Mouse (Mus musculus): Measurements from ENCODE around the gene 4930470P17Rik. TPM values are rescaled to one million over a fixed set of nuclear protein-coding genes. Genes with fewer than 3 reads are reported as not detected.

The 4930470P17Rik gene
- polyA plus RNA-seq, 1 experiment from 2014 or later: not detected

GRCm38 (mm10) chr2:170563956-170564855, 37.6 kb downstream of the 4930470P17Rik start:
- WGBS: 74% methylated on average over 15 of the region's 15 CpGs

GRCm38 (mm10) chr2:170552088-170552487, 49.7 kb downstream of the 4930470P17Rik start:
- H3K27ac ChIP-seq (ENCODE audit: low read depth, low read length): no peak overlapping the region
- no peaks in the 10 kb centered on the region for H3K4me1 ChIP-seq (replicated peaks; ENCODE audit: control insufficient read depth, insufficient read depth, low read length)
- no peak overlapping the region for H3K4me3 ChIP-seq (ENCODE audit: low read depth, low read length)
- no peak for ATAC-seq
- no peaks in the 10 kb centered on the region for H3K36me3 ChIP-seq (ENCODE audit: control insufficient read depth, insufficient read depth)
- WGBS: 75% methylated on average over 7 of the region's 7 CpGs
- no peak for TF ChIP-seq CTCF (IDR thresholded peaks at IDR 0.05; ENCODE audit: low read depth)
- no peak overlapping the region for H3K4me2 ChIP-seq (replicated peaks; ENCODE audit: low read depth)
- H3K27me3 ChIP-seq (replicated peaks; ENCODE audit: control insufficient read depth, insufficient read depth, low read length): no peaks in the 10 kb centered on the region
- H3K9me3 ChIP-seq (ENCODE audit: control insufficient read depth): no peaks in the 10 kb centered on the region
- no peak overlapping the region for H3K9ac ChIP-seq (ENCODE audit: low read depth, low read length)

More at GRCm38 (mm10) chr2:170563956-170564855, 37.6 kb downstream of the 4930470P17Rik start:
- Histone ChIP-seq H3K4me3 (ENCODE audit: low read depth, low read length) (no peak overlapping the region), H3K4me1 (replicated peaks; ENCODE audit: control insufficient read depth, insufficient read depth, low read length) (no peaks in the 10 kb centered on the region), H3K9me3 (ENCODE audit: control insufficient read depth) (no peaks in the 10 kb centered on the region), H3K27me3 (replicated peaks; ENCODE audit: control insufficient read depth, insufficient read depth, low read length) (no peaks in the 10 kb centered on the region), H3K36me3 (ENCODE audit: control insufficient read depth, insufficient read depth) (no peaks in the 10 kb centered on the region), H3K4me2 (replicated peaks; ENCODE audit: low read depth) (no peak overlapping the region), H3K27ac (ENCODE audit: low read depth, low read length) (no peak overlapping the region), H3K9ac (ENCODE audit: low read depth, low read length) (no peak overlapping the region)
- TF ChIP-seq CTCF (IDR thresholded peaks at IDR 0.05; ENCODE audit: low read depth): no peak
- no peak for ATAC-seq

- H3K36me3 ChIP-seq (ENCODE audit: control insufficient read depth, insufficient read depth): no peaks in the 10 kb centered on the region
- no peak for TF ChIP-seq CTCF (IDR thresholded peaks at IDR 0.05; ENCODE audit: low read depth)
- no peaks in the 10 kb centered on the region for H3K4me1 ChIP-seq (replicated peaks; ENCODE audit: control insufficient read depth, insufficient read depth, low read length)
- no peak overlapping the region for H3K27ac ChIP-seq (ENCODE audit: low read depth, low read length)
- no peak overlapping the region for H3K4me2 ChIP-seq (replicated peaks; ENCODE audit: low read depth)
- H3K27me3 ChIP-seq (replicated peaks; ENCODE audit: control insufficient read depth, insufficient read depth, low read length): no peaks in the 10 kb centered on the region
- 49% methylated on average over 5 of the region's 5 CpGs for WGBS
- H3K9ac ChIP-seq (ENCODE audit: low read depth, low read length): no peak overlapping the region
- H3K4me3 ChIP-seq (ENCODE audit: low read depth, low read length): no peak overlapping the region
- ATAC-seq: no peak
- no peaks in the 10 kb centered on the region for H3K9me3 ChIP-seq (ENCODE audit: control insufficient read depth)
Observed at GRCm38 (mm10) chr2:170550240-170550639, 51.6 kb downstream of the 4930470P17Rik start.

GRCm38 (mm10) chr2:170549146-170549545, 52.7 kb downstream of the 4930470P17Rik start:
- WGBS: 80% methylated on average over 2 of the region's 2 CpGs
- no peak overlapping the region for H3K27ac ChIP-seq (ENCODE audit: low read depth, low read length)
- no peaks in the 10 kb centered on the region for H3K27me3 ChIP-seq (replicated peaks; ENCODE audit: control insufficient read depth, insufficient read depth, low read length)
- H3K4me2 ChIP-seq (replicated peaks; ENCODE audit: low read depth): no peak overlapping the region
- no peaks in the 10 kb centered on the region for H3K36me3 ChIP-seq (ENCODE audit: control insufficient read depth, insufficient read depth)
- no peaks in the 10 kb centered on the region for H3K4me1 ChIP-seq (replicated peaks; ENCODE audit: control insufficient read depth, insufficient read depth, low read length)
- no peak for TF ChIP-seq CTCF (IDR thresholded peaks at IDR 0.05; ENCODE audit: low read depth)
- H3K9ac ChIP-seq (ENCODE audit: low read depth, low read length): no peak overlapping the region
- no peaks in the 10 kb centered on the region for H3K9me3 ChIP-seq (ENCODE audit: control insufficient read depth)
- no peak for ATAC-seq
- H3K4me3 ChIP-seq (ENCODE audit: low read depth, low read length): no peak overlapping the region

GRCm38 (mm10) chr2:170548046-170548445, 53.8 kb downstream of the 4930470P17Rik start:
- Histone ChIP-seq H3K4me1 (replicated peaks; ENCODE audit: control insufficient read depth, insufficient read depth, low read length) (no peaks in the 10 kb centered on the region), H3K4me2 (replicated peaks; ENCODE audit: low read depth) (no peak overlapping the region), H3K27ac (ENCODE audit: low read depth, low read length) (no peak overlapping the region), H3K4me3 (ENCODE audit: low read depth, low read length) (no peak overlapping the region), H3K9ac (ENCODE audit: low read depth, low read length) (no peak overlapping the region), H3K27me3 (replicated peaks; ENCODE audit: control insufficient read depth, insufficient read depth, low read length) (no peaks in the 10 kb centered on the region), H3K36me3 (ENCODE audit: control insufficient read depth, insufficient read depth) (no peaks in the 10 kb centered on the region), H3K9me3 (ENCODE audit: control insufficient read depth) (no peaks in the 10 kb centered on the region)
- 37% methylated on average over 4 of the region's 4 CpGs for WGBS
- no peak for ATAC-seq
- no peak for TF ChIP-seq CTCF (IDR thresholded peaks at IDR 0.05; ENCODE audit: low read depth)

- TF ChIP-seq CTCF (IDR thresholded peaks at IDR 0.05; ENCODE audit: low read depth): no peak
- 46% methylated on average over 6 of the region's 6 CpGs for WGBS
- no peak overlapping the region for H3K4me3 ChIP-seq (ENCODE audit: low read depth, low read length)
- no peak overlapping the region for H3K9ac ChIP-seq (ENCODE audit: low read depth, low read length)
- no peaks in the 10 kb centered on the region for H3K27me3 ChIP-seq (replicated peaks; ENCODE audit: control insufficient read depth, insufficient read depth, low read length)
- H3K4me2 ChIP-seq (replicated peaks; ENCODE audit: low read depth): no peak overlapping the region
- H3K27ac ChIP-seq (ENCODE audit: low read depth, low read length): no peak overlapping the region
- ATAC-seq: no peak
- no peaks in the 10 kb centered on the region for H3K36me3 ChIP-seq (ENCODE audit: control insufficient read depth, insufficient read depth)
- H3K4me1 ChIP-seq (replicated peaks; ENCODE audit: control insufficient read depth, insufficient read depth, low read length): no peaks in the 10 kb centered on the region
- no peaks in the 10 kb centered on the region for H3K9me3 ChIP-seq (ENCODE audit: control insufficient read depth)
Observed at GRCm38 (mm10) chr2:170547526-170547925, 54.3 kb downstream of the 4930470P17Rik start.
